Mouse (Mus musculus) heart, adult 2 months (tissue): ENCODE data around the gene Bmp6.

Experiments used
- CTCF ChIP-seq: fragments of 200-600 bp; IDR thresholded peaks from 2 replicates; pipeline ENCODE4 v1.8.1; 2022; ENCODE audit warnings: antibody characterized with exemption, mild to moderate bottlenecking, moderate library complexity
- POLR2A ChIP-seq: fragments of 200-500 bp; IDR thresholded peaks from 2 replicates; pipeline ENCODE4 v1.6.1; 2011; ENCODE audit warnings: mild to moderate bottlenecking, low read depth, low read length, control low read depth; ENCODE audit not compliant: insufficient read depth

DNA sequence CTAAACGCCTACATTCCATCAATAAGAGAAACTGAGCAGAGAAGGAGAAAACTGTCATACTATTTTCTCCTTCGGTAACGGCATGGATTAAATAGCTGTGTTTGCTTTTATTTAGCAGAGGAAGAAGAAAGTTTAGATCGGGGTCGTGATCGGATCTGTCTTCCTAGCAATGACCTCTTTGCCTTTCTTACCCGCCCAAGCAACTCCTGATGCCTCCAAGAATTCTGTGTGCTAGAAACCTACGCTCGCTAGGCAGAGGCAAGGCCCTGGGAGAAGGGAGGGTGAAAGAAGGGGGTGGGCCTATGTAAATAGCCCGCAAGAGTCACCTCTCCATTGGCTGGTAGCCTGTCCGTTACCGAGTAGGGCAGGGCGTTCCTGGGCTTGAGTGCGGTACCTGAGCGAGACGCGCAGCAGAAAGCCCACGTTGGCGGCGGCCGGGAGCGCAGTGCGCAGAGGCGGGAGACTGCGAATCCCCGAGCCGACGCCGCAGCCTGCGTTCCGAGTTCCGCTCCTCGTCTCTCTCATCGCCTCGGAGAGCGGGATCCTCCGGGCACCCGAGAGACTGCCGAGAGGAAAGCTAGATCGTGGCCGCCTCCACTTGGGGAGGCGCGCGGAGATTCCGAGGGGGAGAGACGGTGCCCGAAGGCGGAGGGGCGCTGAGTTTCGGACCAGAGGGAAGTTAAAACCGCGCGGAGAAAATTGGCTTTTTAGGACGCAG lies at the start of gene Bmp6:
- TF ChIP-seq POLR2A (peak; percentile 93), CTCF (no peak)
